Mouse (Mus musculus) heart, adult 2 months (tissue): ENCODE measurements around the gene Ptprm. TPM values are rescaled to one million over a fixed set of nuclear protein-coding genes. Genes with fewer than 3 reads are reported as not detected.
"Not testable (repeated sequence)": the region's sequence is repeated elsewhere in the genome, so short reads cannot be mapped to it uniquely, and the experiment has no call there.

Experiments used
- DNase-seq, 2 experiments: peaks; one replicate each; pipeline ENCODE4 v3.0.0; 2021
- H3K27ac ChIP-seq: fragments of 200-600 bp; 2 replicates; pipeline ENCODE4 v1.8.1; 2022
- H3K27me3 ChIP-seq: fragments of 200-500 bp; 2 replicates; pipeline ENCODE4 v1.6.1; 2012; ENCODE audit warnings: mild to moderate bottlenecking, low read length, inconsistent platforms, mixed read lengths; ENCODE audit not compliant: control insufficient read depth, insufficient read depth
- H3K36me3 ChIP-seq: fragments of 200-500 bp; 2 replicates; pipeline ENCODE4 v1.6.1; 2012; ENCODE audit warnings: low read length, inconsistent platforms; ENCODE audit not compliant: control insufficient read depth, insufficient read depth
- H3K4me1 ChIP-seq: fragments of 200-500 bp; 2 replicates; pipeline ENCODE4 v1.6.1; 2011; ENCODE audit warnings: low read length; ENCODE audit not compliant: control insufficient read depth, insufficient read depth
- H3K4me3 ChIP-seq: fragments of 200-600 bp; 2 replicates; pipeline ENCODE4 v1.8.1; 2022
- H3K79me2 ChIP-seq: fragments of 200-500 bp; replicated peaks from 2 replicates; pipeline ENCODE4 v1.6.1; 2012; ENCODE audit warnings: mild to moderate bottlenecking, inconsistent platforms, low read length, moderate library complexity, mixed read lengths; ENCODE audit not compliant: control insufficient read depth, insufficient read depth
- H3K9ac ChIP-seq: fragments of 200-500 bp; 2 replicates; pipeline ENCODE4 v1.6.1; 2012; ENCODE audit warnings: low read depth, mild to moderate bottlenecking, control low read depth, inconsistent platforms, low read length, mixed read lengths
- CTCF ChIP-seq: fragments of 200-600 bp; IDR thresholded peaks from 2 replicates; pipeline ENCODE4 v1.8.1; 2022; ENCODE audit warnings: antibody characterized with exemption, mild to moderate bottlenecking, moderate library complexity
- EP300 ChIP-seq: fragments of 200-500 bp; IDR thresholded peaks from 2 replicates; pipeline ENCODE4 v1.6.1; 2011; ENCODE audit warnings: low read depth, low read length, control low read depth; ENCODE audit not compliant: insufficient read depth
- POLR2A ChIP-seq: fragments of 200-500 bp; IDR thresholded peaks from 2 replicates; pipeline ENCODE4 v1.6.1; 2011; ENCODE audit warnings: mild to moderate bottlenecking, low read depth, low read length, control low read depth; ENCODE audit not compliant: insufficient read depth
- WGBS: fragments of 180-500 bp; shearing (Covaris S2); methylation state at CpG from one replicate; pipeline ENCODE4 v1.1.7; 2018; 5-methylcytosine and 5-hydroxymethylcytosine counted together
- intact Hi-C: fragments of 180-260 bp; cut with DNase I; formaldehyde crosslinking; loops from one replicate; pipeline ENCODE4 v1.15.1; 2025
- polyA plus RNA-seq: library from polyadenylated mRNA; depleted of rRNA; stranded (reverse); fragments of >200 nt; gene quantifications from 2 replicates; pipeline ENCODE4 v1.2.3, GENCODE M21; 2012
- total RNA-seq, 2 experiments: library from RNA; stranded (reverse); gene quantifications; 2 replicates each; pipeline ENCODE4 v1.2.3; 2021

Ptprm gene
- total and polyA plus RNA-seq, 3 experiments = 34.6 to 88.5 (median 78.9) TPM

- Histone ChIP-seq H3K36me3 (no peaks in the 10 kb centered on the region), H3K4me1 (no peaks in the 10 kb centered on the region), H3K27ac (no peak overlapping the region), H3K27me3 (no peaks in the 10 kb centered on the region), H3K9ac (no peak overlapping the region), H3K79me2 (no peaks in the 10 kb centered on the region), H3K4me3 (no peak overlapping the region)
- WGBS = 93% methylated on average over 13 of the region's 13 CpGs
- DNase-seq = no peak
- intact Hi-C loops = no loop called here
- no peak for TF ChIP-seq EP300
- TF ChIP-seq CTCF = no peak
- TF ChIP-seq POLR2A = no peak
Observed at GRCm38 (mm10) chr17:66869581-66870002, 484.7 kb downstream of the Ptprm start.

DNA sequence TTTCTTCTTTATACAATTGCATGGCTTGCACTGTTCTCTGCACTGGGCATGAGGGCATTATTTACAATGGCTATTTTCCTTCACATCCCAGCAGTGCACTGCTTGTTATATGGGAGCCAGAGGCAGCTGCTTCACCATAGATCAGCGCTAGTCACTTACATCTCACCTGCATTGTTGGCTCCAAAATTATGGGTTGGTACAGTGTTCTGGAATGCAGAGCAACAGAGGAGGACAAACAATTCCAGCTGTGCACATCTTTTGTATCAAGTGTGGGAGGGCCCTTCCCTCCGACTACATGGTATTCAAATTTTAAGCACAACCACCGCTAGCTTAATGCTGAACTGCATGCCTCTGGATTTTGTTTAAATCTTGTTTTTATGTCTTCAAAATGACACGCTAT, 489.8 kb downstream of the Ptprm start:
- Histone ChIP-seq H3K79me2 (no peaks in the 10 kb centered on the region), H3K36me3 (no peaks in the 10 kb centered on the region), H3K27me3 (no peaks in the 10 kb centered on the region), H3K4me1 (0 out of 2 replicates have a peak, but pooled peaks cover 2% of the 10 kb centered on the region), H3K4me3 (no peak overlapping the region), H3K27ac (no peak overlapping the region), H3K9ac (no peak overlapping the region)
- intact Hi-C loops = no loop called here
- WGBS = 86% methylated on average over 4 of the region's 4 CpGs
- TF ChIP-seq POLR2A (no peak), CTCF (no peak), EP300 (no peak)
- DNase-seq = no peak

DNA sequence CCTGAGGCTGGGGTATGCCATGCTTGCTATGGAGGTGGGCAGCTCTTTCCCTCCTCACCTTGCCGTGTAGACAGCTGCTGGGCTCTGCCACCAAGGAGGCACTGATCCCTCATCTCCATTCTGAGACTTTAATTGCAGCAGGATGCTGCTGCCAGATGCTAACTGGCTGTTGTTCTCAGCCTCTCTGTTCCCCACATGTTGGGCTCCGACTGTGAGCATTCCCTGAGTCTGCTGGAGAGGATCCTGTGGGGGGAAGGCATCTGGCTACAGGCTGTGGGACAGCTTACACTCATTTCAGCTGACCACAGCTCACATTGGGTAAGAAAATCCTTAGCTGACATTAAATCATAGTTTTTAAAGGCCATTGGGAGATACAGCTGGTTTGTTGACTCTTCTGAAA, 492.7 kb downstream of the Ptprm start:
- 0 out of 2 replicates have a peak, but pooled peaks cover 2% of the 10 kb centered on the region for H3K36me3 ChIP-seq
- intact Hi-C loops = no loop called here
- no peak overlapping the region for H3K27ac ChIP-seq
- WGBS = 64% methylated on average over 2 of the region's 2 CpGs
- peak in 1 of 2 experiments; percentile 11 for DNase-seq
- H3K9ac ChIP-seq = no peak overlapping the region
- TF ChIP-seq CTCF (no peak), EP300 (no peak), POLR2A (no peak)
- no peaks in the 10 kb centered on the region for H3K79me2 ChIP-seq
- H3K4me3 ChIP-seq = no peak overlapping the region
- H3K27me3 ChIP-seq = no peaks in the 10 kb centered on the region
- H3K4me1 ChIP-seq = peaks cover 3% of the 10 kb centered on the region

DNA sequence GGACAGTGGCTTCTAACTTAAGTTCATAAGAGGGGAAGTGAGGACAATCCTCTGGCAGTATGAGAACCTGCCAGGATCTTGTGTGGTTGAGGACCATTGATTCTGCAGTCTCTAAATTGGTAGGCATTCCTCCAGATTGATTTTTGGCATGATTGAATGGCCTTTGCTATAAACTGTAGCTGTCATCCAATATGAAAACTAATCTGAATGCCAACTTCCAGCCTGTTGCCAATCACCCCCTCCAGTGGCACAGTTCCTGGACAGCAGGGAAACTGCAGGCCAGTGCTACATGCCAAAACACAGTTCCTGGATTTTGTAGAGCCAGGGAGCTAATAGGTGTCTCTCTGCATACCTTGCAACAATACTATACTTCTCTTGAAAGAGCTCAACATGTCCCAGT, 495.5 kb downstream of the Ptprm start:
- Histone ChIP-seq H3K79me2 (no peaks in the 10 kb centered on the region; the same call in 1 of the 2 replicates), H3K36me3 (0 out of 2 replicates have a peak, but pooled peaks cover 2% of the 10 kb centered on the region), H3K4me3 (no peak overlapping the region), H3K9ac (no peak overlapping the region), H3K27ac (no peak overlapping the region), H3K27me3 (no peaks in the 10 kb centered on the region), H3K4me1 (peaks cover 3% of the 10 kb centered on the region)
- intact Hi-C loops = no loop called here
- no peak for DNase-seq
- no peak for TF ChIP-seq EP300
- no peak for TF ChIP-seq POLR2A
- peak; percentile 41 for TF ChIP-seq CTCF

DNA sequence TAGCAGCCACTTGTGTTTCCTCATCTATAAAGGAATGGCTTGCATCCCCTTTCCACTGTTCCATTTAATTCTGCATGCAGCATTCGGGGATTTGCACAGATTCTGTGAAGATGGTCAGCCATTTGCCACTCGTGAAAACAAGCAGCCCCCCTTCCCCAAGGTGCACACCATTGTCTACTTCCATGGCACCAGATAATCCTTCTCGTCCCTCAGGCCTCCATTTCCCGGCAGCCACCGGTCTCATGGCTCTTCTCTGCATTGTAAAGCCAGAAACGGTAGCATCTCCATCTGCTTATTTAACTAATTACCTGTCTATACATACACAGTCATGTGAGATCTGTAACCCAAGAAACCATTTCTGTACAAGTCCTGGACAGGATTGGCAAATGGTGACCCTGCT, 501.8 kb downstream of the Ptprm start:
- Histone ChIP-seq H3K27ac (no peak overlapping the region), H3K4me3 (no peak overlapping the region), H3K79me2 (peaks cover 1% of the 10 kb centered on the region; the same call in 1 of the 2 replicates), H3K27me3 (no peaks in the 10 kb centered on the region), H3K36me3 (no peaks in the 10 kb centered on the region), H3K4me1 (no peaks in the 10 kb centered on the region; the same call in 1 of the 2 replicates), H3K9ac (no peak overlapping the region)
- 92% methylated on average over 6 of the region's 6 CpGs for WGBS
- TF ChIP-seq CTCF = no peak
- no peak for TF ChIP-seq POLR2A
- no peak for TF ChIP-seq EP300
- intact Hi-C loops = no loop called here
- no peak for DNase-seq

- WGBS = 74% methylated on average over 4 of the region's 4 CpGs
- H3K27ac ChIP-seq, H3K79me2 ChIP-seq, H3K4me1 ChIP-seq, H3K36me3 ChIP-seq, H3K9ac ChIP-seq, intact Hi-C loops, DNase-seq, H3K4me3 ChIP-seq, H3K27me3 ChIP-seq: not testable (repeated sequence)
Observed at GRCm38 (mm10) chr17:66847011-66847410, 507.2 kb downstream of the Ptprm start.
